Mouse (Mus musculus): ENCODE measurements at regions not wholly inside any gene's neighbourhood (a gene's known extent, or its start where the extent isn't known, plus 50 kb on each side); places are given as distances from the start of the nearest gene placed in this dataset.

GRCm38 (mm10) chr1:71763530-71763929 is 110.5 kb upstream of the Fn1 start:
- H3K9me3 ChIP-seq (ENCODE audit: low read depth, low read length): no peaks in the 10 kb centered on the region
- no peaks in the 10 kb centered on the region for H3K27me3 ChIP-seq (ENCODE audit: insufficient read depth, low read length)
- ATAC-seq (ENCODE audit: insufficient read depth) (peak; percentile 39; the same call in 1 of the 2 replicates), DNase-seq (peak; percentile 68)
- H3K9ac ChIP-seq: no peak overlapping the region
- whole genome bisulfite sequencing: 39% methylated on average over 2 of the region's 2 CpGs
- no peak overlapping the region for H3K27ac ChIP-seq (ENCODE audit: low read depth)
- H3K36me3 ChIP-seq (ENCODE audit: insufficient read depth): no peaks in the 10 kb centered on the region
- peaks cover 6% of the 10 kb centered on the region; the same call in 1 of the 2 replicates for H3K4me1 ChIP-seq (ENCODE audit: insufficient read depth)
- no peak overlapping the region for H3K4me3 ChIP-seq (ENCODE audit: low read depth, low read length)
- TF ChIP-seq CTCF (IDR thresholded peaks at IDR 0.05; ENCODE audit: low read depth): no peak
- H3K4me2 ChIP-seq: no peak overlapping the region

GRCm38 (mm10) chr1:71760342-71760741 is 107.3 kb upstream of the Fn1 start:
- H3K4me1 ChIP-seq (ENCODE audit: insufficient read depth): peaks cover 6% of the 10 kb centered on the region; the same call in 1 of the 2 replicates
- TF ChIP-seq CTCF (IDR thresholded peaks at IDR 0.05; ENCODE audit: low read depth): no peak

GRCm38 (mm10) chr1:71757236-71757635 is 104.2 kb upstream of the Fn1 start:
- Histone ChIP-seq H3K4me3 (ENCODE audit: low read depth, low read length) (no peak overlapping the region), H3K9ac (no peak overlapping the region), H3K9me3 (ENCODE audit: low read depth, low read length) (no peaks in the 10 kb centered on the region), H3K4me1 (ENCODE audit: insufficient read depth) (peaks cover 3% of the 10 kb centered on the region; the same call in 1 of the 2 replicates), H3K27ac (ENCODE audit: low read depth) (no peak overlapping the region), H3K27me3 (ENCODE audit: insufficient read depth, low read length) (no peaks in the 10 kb centered on the region), H3K36me3 (ENCODE audit: insufficient read depth) (no peaks in the 10 kb centered on the region), H3K4me2 (no peak overlapping the region)
- no peak for TF ChIP-seq CTCF (IDR thresholded peaks at IDR 0.05; ENCODE audit: low read depth)
- DNase-seq (no peak), ATAC-seq (ENCODE audit: insufficient read depth) (no peak)
- 78% methylated on average over 5 of the region's 5 CpGs for whole genome bisulfite sequencing

More at GRCm38 (mm10) chr1:71760342-71760741, 107.3 kb upstream of the Fn1 start:
- H3K27me3 ChIP-seq (ENCODE audit: insufficient read depth, low read length): no peaks in the 10 kb centered on the region
- DNase-seq (peak; percentile 26), ATAC-seq (ENCODE audit: insufficient read depth) (0 out of 2 replicates have a peak, but pooled peaks have one; percentile 16)
- no peaks in the 10 kb centered on the region for H3K9me3 ChIP-seq (ENCODE audit: low read depth, low read length)
- no peak overlapping the region for H3K27ac ChIP-seq (ENCODE audit: low read depth)
- WGBS: 33% methylated on average over 2 of the region's 2 CpGs
- H3K36me3 ChIP-seq (ENCODE audit: insufficient read depth): no peaks in the 10 kb centered on the region
- H3K9ac ChIP-seq: no peak overlapping the region
- H3K4me2 ChIP-seq: no peak overlapping the region
- no peak overlapping the region for H3K4me3 ChIP-seq (ENCODE audit: low read depth, low read length)

- Histone ChIP-seq H3K27me3 (ENCODE audit: insufficient read depth, low read length) (no peaks in the 10 kb centered on the region), H3K4me3 (ENCODE audit: low read depth, low read length) (no peak overlapping the region), H3K36me3 (ENCODE audit: insufficient read depth) (no peaks in the 10 kb centered on the region), H3K27ac (ENCODE audit: low read depth) (no peak overlapping the region), H3K4me1 (ENCODE audit: insufficient read depth) (peaks cover 3% of the 10 kb centered on the region; the same call in 1 of the 2 replicates), H3K9ac (no peak overlapping the region), H3K4me2 (no peak overlapping the region), H3K9me3 (ENCODE audit: low read depth, low read length) (no peaks in the 10 kb centered on the region)
- ATAC-seq (ENCODE audit: insufficient read depth) (no peak), DNase-seq (no peak)
- WGBS: 57% methylated on average over 2 of the region's 2 CpGs
- no peak for TF ChIP-seq CTCF (IDR thresholded peaks at IDR 0.05; ENCODE audit: low read depth)
These were observed 103.2 kb upstream of the Fn1 start for GRCm38 (mm10) chr1:71756159-71756558.

GRCm38 (mm10) chr1:71755435-71755834 is 102.4 kb upstream of the Fn1 start:
- no peaks in the 10 kb centered on the region for H3K36me3 ChIP-seq (ENCODE audit: insufficient read depth)
- no peak overlapping the region for H3K9ac ChIP-seq
- no peak for DNase-seq
- ATAC-seq (ENCODE audit: insufficient read depth): no peak
- TF ChIP-seq CTCF (IDR thresholded peaks at IDR 0.05; ENCODE audit: low read depth): no peak
- peaks cover 3% of the 10 kb centered on the region; the same call in 1 of the 2 replicates for H3K4me1 ChIP-seq (ENCODE audit: insufficient read depth)
- WGBS: 26% methylated on average over 9 of the region's 9 CpGs
- H3K4me2 ChIP-seq: no peak overlapping the region
- no peak overlapping the region for H3K4me3 ChIP-seq (ENCODE audit: low read depth, low read length)
- no peaks in the 10 kb centered on the region for H3K27me3 ChIP-seq (ENCODE audit: insufficient read depth, low read length)
- no peaks in the 10 kb centered on the region for H3K9me3 ChIP-seq (ENCODE audit: low read depth, low read length)
- no peak overlapping the region for H3K27ac ChIP-seq (ENCODE audit: low read depth)

GRCm38 (mm10) chr1:71752351-71752750 is 99.4 kb upstream of the Fn1 start:
- Histone ChIP-seq H3K27ac (ENCODE audit: low read depth) (no peak overlapping the region), H3K4me2 (no peak overlapping the region), H3K9me3 (ENCODE audit: low read depth, low read length) (no peaks in the 10 kb centered on the region), H3K4me1 (ENCODE audit: insufficient read depth) (no peaks in the 10 kb centered on the region), H3K27me3 (ENCODE audit: insufficient read depth, low read length) (no peaks in the 10 kb centered on the region), H3K36me3 (ENCODE audit: insufficient read depth) (no peaks in the 10 kb centered on the region), H3K4me3 (ENCODE audit: low read depth, low read length) (no peak overlapping the region), H3K9ac (no peak overlapping the region)
- 85% methylated on average over 1 of the region's 1 CpGs for WGBS
- no peak for TF ChIP-seq CTCF (IDR thresholded peaks at IDR 0.05; ENCODE audit: low read depth)
- DNase-seq (no peak), ATAC-seq (ENCODE audit: insufficient read depth) (no peak)

GRCm38 (mm10) chr1:71751601-71752000 is 98.6 kb upstream of the Fn1 start:
- Histone ChIP-seq H3K4me3 (ENCODE audit: low read depth, low read length) (no peak overlapping the region), H3K4me1 (ENCODE audit: insufficient read depth) (no peaks in the 10 kb centered on the region), H3K36me3 (ENCODE audit: insufficient read depth) (no peaks in the 10 kb centered on the region), H3K9me3 (ENCODE audit: low read depth, low read length) (no peaks in the 10 kb centered on the region), H3K4me2 (no peak overlapping the region), H3K27me3 (ENCODE audit: insufficient read depth, low read length) (no peaks in the 10 kb centered on the region), H3K9ac (no peak overlapping the region), H3K27ac (ENCODE audit: low read depth) (no peak overlapping the region)
- DNase-seq (no peak), ATAC-seq (ENCODE audit: insufficient read depth) (no peak)
- TF ChIP-seq CTCF (IDR thresholded peaks at IDR 0.05; ENCODE audit: low read depth): no peak
- 89% methylated on average over 1 of the region's 1 CpGs for WGBS

- Histone ChIP-seq H3K27me3 (ENCODE audit: insufficient read depth, low read length) (no peaks in the 10 kb centered on the region), H3K4me1 (ENCODE audit: insufficient read depth) (no peaks in the 10 kb centered on the region), H3K9me3 (ENCODE audit: low read depth, low read length) (no peaks in the 10 kb centered on the region), H3K36me3 (ENCODE audit: insufficient read depth) (no peaks in the 10 kb centered on the region), H3K4me3 (ENCODE audit: low read depth, low read length) (no peak overlapping the region), H3K9ac (no peak overlapping the region), H3K27ac (ENCODE audit: low read depth) (no peak overlapping the region), H3K4me2 (no peak overlapping the region)
- 59% methylated on average over 3 of the region's 3 CpGs for WGBS
- no peak for ATAC-seq (ENCODE audit: insufficient read depth)
- DNase-seq: no peak
- no peak for TF ChIP-seq CTCF (IDR thresholded peaks at IDR 0.05; ENCODE audit: low read depth)
These were observed 82.6 kb upstream of the Fn1 start for GRCm38 (mm10) chr1:71735606-71736005.

All from lung, embryonic 14.5 days (tissue).